Comparison of ENCODE assay signal across 28 mouse cellular contexts in genomic region chr11:68468886-68469285, GRCm38 (mm10). TPM values are rescaled to one million over a fixed set of nuclear protein-coding genes. Genes with fewer than 3 reads are reported as not detected.
DNase-seq lines count a peak whose midpoint lies in the region; TF ChIP-seq lines count a peak whose summit lies in the region.
"Had no signal": no experiment of that assay in that cellular context is flagged by ENCODE, and none has a peak within 500 bp of the region (broad histone marks: within the 10 kb centered on the region; RNA-seq: fewer than 3 reads in every experiment).

No protein-coding gene starts in this region.

- no peak overlapping the region for H3K4me3 ChIP-seq in bone marrow macrophage, adult 2 months (ENCODE audit: insufficient read depth, low read length)
- H3K4me3 ChIP-seq: embryonic facial prominence, embryonic 10.5 days; embryonic facial prominence, embryonic 13.5 days; erythroblast, embryonic 14.5 days; forebrain, embryonic 12.5 days; forebrain, embryonic 15.5 days; heart, adult 2 months; heart, embryonic 10.5 days; heart, embryonic 13.5 days had no signal

- H3K4me1 ChIP-seq in bone marrow macrophage, adult 2 months (ENCODE audit: control insufficient read depth, insufficient read depth, low read length) = peaks cover 86% of the 10 kb centered on the region
- H3K4me1 ChIP-seq: embryonic facial prominence, embryonic 13.5 days; forebrain, embryonic 12.5 days; forebrain, embryonic 15.5 days; heart, embryonic 10.5 days had no signal

- TF ChIP-seq CTCF in bone marrow macrophage, adult 2 months (IDR thresholded peaks at IDR 0.05; ENCODE audit: low read depth, low read length) = no peak

- DNase-seq in adrenal gland, adult 2 months = peak; percentile 41
- no peak for DNase-seq in adrenal gland, adult 8-10 months
- peak; percentile 9 for DNase-seq in 416B (ENCODE audit: low read depth)
- no peak for DNase-seq in gastrocnemius, postnatal 36 days
- DNase-seq in layer of hippocampus, adult 9-11 months = no peak
- DNase-seq: adrenal gland, postnatal 25 days; cerebellum, adult 11-12 months; cerebellum, adult 8-10 months; cerebellum, postnatal 10 days; cerebellum, postnatal 36 days; embryo, embryonic 11 days; gastrocnemius, postnatal 25 days; heart, adult 2 months; heart, postnatal 14 days; heart, postnatal 4 days; kidney, adult 18-20 months had no signal

- no peak for TF ChIP-seq POLR2A in bone marrow macrophage, adult 2 months (IDR thresholded peaks at IDR 0.05; ENCODE audit: borderline replicate concordance, low read depth, low read length)

- intact Hi-C loops in gastrocnemius, postnatal 36 days (cut with DNase I) = no loop called here

- peak overlapping the region; percentile 96 for H3K27ac ChIP-seq in bone marrow macrophage, adult 2 months (ENCODE audit: insufficient read depth, low read depth, low read length)
- H3K27ac ChIP-seq: embryonic facial prominence, embryonic 10.5 days; embryonic facial prominence, embryonic 13.5 days; forebrain, embryonic 12.5 days; forebrain, embryonic 15.5 days; heart, adult 2 months; heart, embryonic 10.5 days; heart, embryonic 13.5 days; hindbrain, embryonic 14.5 days; hindbrain, postnatal 0 days had no signal

RNA-seq across cellular contexts. Expression of gene Pik3r6, which starts 33.9 kb away (rescaled TPM):
- 1 to 10 TPM; 1.6 to 2.6 TPM for total RNA-seq in adrenal gland, adult 2 months (2021)
- 3.9 and 5.3 TPM in 2 replicates for polyA plus RNA-seq in adrenal gland, adult 2 months (2012; rRNA removed)
- 1 to 10 TPM; 2.4 to 4.8 (median 3.5) TPM for total RNA-seq in adrenal gland, adult 8-10 months (2022)
- 30.1 and 35.5 TPM in 2 replicates for polyA plus RNA-seq in bone marrow macrophage, adult 2 months (2012; ENCODE audit: insufficient read depth, insufficient read length, missing spikeins)
- 1 to 10 TPM; 1.4 to 1.9 TPM for total RNA-seq in gastrocnemius, postnatal 36 days (2021)
- polyA plus RNA-seq: activated CD4-positive, CD25-positive, alpha-beta regulatory T cell, adult 4 months; inflammation-experienced regulatory T-cells, adult 6 months had no signal

RNA-seq across cellular contexts. Expression of gene Pik3r5, which starts 37.0 kb away (rescaled TPM):
- 1 to 10 TPM; 1.4 to 3.2 TPM for total RNA-seq in adrenal gland, adult 2 months (2021)
- 1.6 TPM in 2 replicates for polyA plus RNA-seq in adrenal gland, adult 2 months (2012; rRNA removed)
- 1 to 10 TPM; 1.7 to 4.6 (median 2.9) TPM for total RNA-seq in adrenal gland, adult 8-10 months (2022)
- polyA plus RNA-seq in bone marrow macrophage, adult 2 months (2012; ENCODE audit: insufficient read depth, insufficient read length, missing spikeins) = 120 and 122 TPM in 2 replicates
- under 1 TPM; 0.56 to 0.57 TPM for total RNA-seq in gastrocnemius, postnatal 36 days (2021)

Comparison
In these comparisons a context has a peak if more than half of its experiments do, and no peak if none do; other contexts are left out.
1. DNase-seq: peak in adrenal gland, adult 2 months (single experiment) and 416B (single experiment); none in adrenal gland, adult 8-10 months (single experiment), gastrocnemius, postnatal 36 days (0 of 2) and layer of hippocampus, adult 9-11 months (single experiment).